Comparison of ENCODE assay signal across 25 mouse cellular contexts in the genomic region with DNA sequence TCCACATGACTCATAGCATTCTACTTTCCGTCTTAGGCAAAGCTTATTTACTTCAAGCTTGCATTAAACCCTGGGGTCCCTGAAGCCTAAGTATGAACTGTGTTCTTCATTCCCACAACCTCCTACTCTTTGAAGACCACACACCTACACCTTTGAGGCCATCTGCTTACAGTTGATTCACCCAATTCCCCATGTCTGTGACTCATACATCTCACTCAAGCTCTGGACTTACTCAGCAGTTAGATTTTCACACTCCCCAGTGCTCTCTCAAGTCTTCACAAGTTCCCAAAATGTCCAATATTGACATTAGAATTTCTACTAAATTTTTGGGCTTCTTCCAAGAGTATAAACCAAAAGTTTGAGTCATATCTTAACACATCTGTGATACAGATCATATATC.
A peak's percentile ranks its signal among the peaks of the same experiment; 100 is the strongest.
DNase-seq lines count a peak whose midpoint lies in the region; ATAC-seq lines count a peak whose summit lies in the region.
"Had no signal": no experiment of that assay in that cellular context is flagged by ENCODE, and none has a peak within 500 bp of the region (broad histone marks: within the 10 kb centered on the region; RNA-seq: fewer than 3 reads in every experiment).

No protein-coding gene starts in this region.

- DNase-seq in frontal cortex, adult 2 months (ENCODE audit: extremely low spot score in 1 of 2, low spot score in 1 of 2), result peak; percentile 8 to 57
- no peak for DNase-seq in frontal cortex, postnatal 10 days (ENCODE audit: low spot score in 2 of 2)
- peak; percentile 26 for DNase-seq in right cerebral cortex, adult 18-20 months
- no peak for DNase-seq in right cerebral cortex, postnatal 10 days (ENCODE audit: low spot score in 2 of 2)
- peak; percentile 17 to 25 for DNase-seq in frontal cortex, postnatal 36 days (ENCODE audit: low spot score in 2 of 2)
- DNase-seq in gastrocnemius, postnatal 25 days, result no peak
- DNase-seq: adrenal gland, postnatal 10 days; cerebellum, adult 11-12 months; cerebellum, adult 9-11 months; embryo, embryonic 11 days; gastrocnemius, adult 2 months; heart, adult 2 months; heart, postnatal 10 days; kidney, adult 9 months; kidney, postnatal 10 days; layer of hippocampus, adult 9-11 months; liver; lung, adult 2 months; lung, postnatal 10 days; midbrain, embryonic 14.5 days; thymus, postnatal 25 days had no signal

- ATAC-seq in megakaryocyte progenitor cell, adult 5-6 weeks (replicated peaks; ENCODE audit: poor library complexity), result no peak
- ATAC-seq: forebrain, embryonic 16.5 days; intestine, postnatal 0 days; Patski had no signal

Comparison
In these comparisons a context has a peak if more than half of its experiments do, and no peak if none do; other contexts are left out.
1. DNase-seq: peak in frontal cortex, adult 2 months (2 of 2), right cerebral cortex, adult 18-20 months (single experiment) and frontal cortex, postnatal 36 days (2 of 2); none in frontal cortex, postnatal 10 days (0 of 2), right cerebral cortex, postnatal 10 days (0 of 2) and gastrocnemius, postnatal 25 days (single experiment).